In genomic region chr5:92937701-92938100, GRCm38 (mm10) we compare ENCODE assay signal across 19 mouse cellular contexts.
"Had no signal": no experiment of that assay in that cellular context is flagged by ENCODE, and none has a peak within 500 bp of the region (broad histone marks: within the 10 kb centered on the region; RNA-seq: fewer than 3 reads in every experiment).

No protein-coding gene starts in this region.

- ATAC-seq: midbrain, embryonic 16.5 days had no signal

- DNase-seq: lung, adult 18-20 months; lung, embryonic 14.5 days; lung, postnatal 10 days; lung, postnatal 4 days; midbrain, embryonic 14.5 days; retina, postnatal 1 day; right cerebral cortex, adult 18-20 months; right cerebral cortex, postnatal 25 days; right cerebral cortex, postnatal 4 days; spleen, adult 18-20 months; thymus, adult 18-20 months; thymus, postnatal 14 days; thymus, postnatal 36 days had no signal

- H3K4me1 ChIP-seq: midbrain, embryonic 12.5 days; neural tube, embryonic 13.5 days had no signal

- H3K27me3 ChIP-seq: midbrain, embryonic 12.5 days; neural tube, embryonic 13.5 days; neural tube, embryonic 15.5 days had no signal

- H3K4me3 ChIP-seq: midbrain, embryonic 10.5 days; midbrain, embryonic 12.5 days; myocyte; neural tube, embryonic 13.5 days; neural tube, embryonic 15.5 days had no signal

- H3K27ac ChIP-seq: midbrain, embryonic 10.5 days; midbrain, embryonic 12.5 days; neural tube, embryonic 13.5 days; neural tube, embryonic 15.5 days had no signal
